Mouse (Mus musculus) C2C12 (cell line): ENCODE measurements around the gene Wipf2. TPM values are rescaled to one million over a fixed set of nuclear protein-coding genes. Genes with fewer than 3 reads are reported as not detected.

Experiments used
- H3K27me3 ChIP-seq: one replicate; pipeline ENCODE4 v1.6.1; 2011; ENCODE audit not compliant: control insufficient read depth, insufficient read depth, insufficient read length
- H3K36me3 ChIP-seq: one replicate; pipeline ENCODE4 v1.6.1; 2011; ENCODE audit not compliant: control insufficient read depth, insufficient read depth
- H3K4me3 ChIP-seq: one replicate; pipeline ENCODE4 v1.5.1; 2011; ENCODE audit warnings: mild to moderate bottlenecking, control low read depth; ENCODE audit not compliant: poor library complexity, insufficient read depth, severe bottlenecking
- H3K79me2 ChIP-seq: one replicate; pipeline ENCODE4 v1.6.1; 2011; ENCODE audit not compliant: control insufficient read depth, insufficient read depth
- H3K79me3 ChIP-seq: one replicate; pipeline ENCODE4 v1.6.1; 2011; ENCODE audit warnings: low read depth, control low read depth
- H3ac ChIP-seq: one replicate; pipeline ENCODE3; 2011; ENCODE audit warnings: low read depth; ENCODE audit not compliant: control insufficient read depth, insufficient read length
- CEBPB ChIP-seq: IDR thresholded peaks from one replicate; pipeline ENCODE4 v1.6.1; 2011; ENCODE audit warnings: low read depth, mild to moderate bottlenecking, control low read depth, moderate library complexity
- CTCF ChIP-seq: IDR thresholded peaks from one replicate; pipeline ENCODE4 v1.5.1; 2011; ENCODE audit not compliant: control insufficient read depth, insufficient read depth, insufficient read length
- FOSL1 ChIP-seq: IDR thresholded peaks from one replicate; pipeline ENCODE4 v1.8.0; 2011; ENCODE audit warnings: mild to moderate bottlenecking, low read length; ENCODE audit not compliant: poor library complexity, insufficient read depth, severe bottlenecking
- MAX ChIP-seq: IDR thresholded peaks from one replicate; pipeline ENCODE4 v1.6.1; 2011; ENCODE audit warnings: mild to moderate bottlenecking, control low read depth
- MYOD1 ChIP-seq: IDR thresholded peaks from one replicate; pipeline ENCODE4 v1.6.1; 2011; ENCODE audit warnings: low read depth; ENCODE audit not compliant: control insufficient read depth, insufficient read length
- MYOG ChIP-seq: IDR thresholded peaks from one replicate; pipeline ENCODE4 v1.6.1; 2011; ENCODE audit not compliant: control insufficient read depth, insufficient read length; ENCODE audit errors: extremely low read depth
- USF1 ChIP-seq: IDR thresholded peaks from one replicate; pipeline ENCODE4 v1.6.1; 2011; ENCODE audit warnings: low read depth, mild to moderate bottlenecking, control low read depth, moderate library complexity
- polyA plus RNA-seq: library from polyadenylated mRNA; unstranded; fragments of >200 nt; fragmentation: generic; extraction: Trizol; gene quantifications from one replicate; pipeline ENCODE4 v1.2.1, GENCODE M21; 2012; ENCODE audit warnings: missing spikeins

Wipf2 gene
- polyA plus RNA-seq, 1 experiment = 4.5 TPM

DNA sequence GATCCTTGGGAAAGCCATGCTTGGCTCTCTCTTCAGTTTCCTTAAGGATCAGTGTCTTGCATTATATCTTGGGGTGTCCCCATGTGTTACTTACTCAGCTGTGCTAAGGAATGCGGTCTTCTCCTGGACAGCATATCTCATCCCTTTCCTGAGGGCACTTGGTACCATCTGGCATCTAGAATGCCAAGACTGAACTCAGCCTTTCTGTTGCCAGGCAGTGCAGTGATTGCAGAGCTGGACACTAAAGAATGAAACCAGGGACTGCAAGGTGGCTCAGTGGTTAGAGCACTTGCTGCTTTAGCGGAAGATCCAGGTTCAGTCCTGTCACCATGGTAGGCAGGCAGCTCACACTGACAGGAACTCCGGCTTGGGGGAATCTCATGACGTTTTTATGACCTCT lies 33.6 kb upstream of the Wipf2 start:
- Histone ChIP-seq H3K4me3 (no peak overlapping the region), H3K36me3 (peaks cover 89% of the 10 kb centered on the region), H3K79me2 (peaks cover 18% of the 10 kb centered on the region), H3ac (no peak overlapping the region), H3K79me3 (peaks cover 10% of the 10 kb centered on the region), H3K27me3 (no peaks in the 10 kb centered on the region)
- TF ChIP-seq MYOG (no peak), MYOD1 (no peak), CTCF (no peak)

GRCm38 (mm10) chr11:98835296-98835695 lies 28.1 kb upstream of the Wipf2 start:
- Histone ChIP-seq H3ac (no peak overlapping the region), H3K79me2 (no peaks in the 10 kb centered on the region), H3K4me3 (no peak overlapping the region), H3K79me3 (no peaks in the 10 kb centered on the region), H3K36me3 (peaks cover 40% of the 10 kb centered on the region), H3K27me3 (no peaks in the 10 kb centered on the region)
- TF ChIP-seq FOSL1 (no peak), MYOD1 (no peak), CEBPB (no peak), CTCF (no peak), MYOG (no peak), MAX (no peak), USF1 (no peak)

- TF ChIP-seq MYOG = no peak
- H3K79me2 ChIP-seq = no peaks in the 10 kb centered on the region
- no peaks in the 10 kb centered on the region for H3K27me3 ChIP-seq
- H3ac ChIP-seq = no peak overlapping the region
- H3K36me3 ChIP-seq = peaks cover 36% of the 10 kb centered on the region
- no peaks in the 10 kb centered on the region for H3K79me3 ChIP-seq
- no peak overlapping the region for H3K4me3 ChIP-seq
These were observed 27.7 kb upstream of the Wipf2 start for GRCm38 (mm10) chr11:98835725-98836124.

DNA sequence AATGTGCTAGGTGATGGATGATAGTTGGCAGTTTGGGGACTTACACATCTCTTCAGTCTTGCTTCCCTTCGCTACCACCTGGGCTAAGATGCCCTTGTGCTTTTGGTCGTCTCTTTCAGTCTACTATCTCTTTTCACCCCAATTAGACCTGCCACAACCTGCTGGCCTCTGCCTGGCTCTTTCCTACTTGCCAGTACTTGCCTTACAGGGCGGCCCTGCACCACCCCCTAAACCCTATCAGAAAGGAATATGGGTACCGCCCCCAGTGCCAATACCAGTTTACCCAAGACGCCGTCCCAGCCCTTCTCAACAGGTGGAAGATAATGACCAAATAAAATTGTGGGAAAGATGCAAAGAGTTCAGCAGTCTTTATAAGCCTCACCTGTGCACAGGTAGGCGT lies 27.3 kb upstream of the Wipf2 start:
- Histone ChIP-seq H3K79me3 (no peaks in the 10 kb centered on the region), H3K36me3 (peaks cover 32% of the 10 kb centered on the region), H3K4me3 (no peak overlapping the region), H3ac (no peak overlapping the region), H3K27me3 (no peaks in the 10 kb centered on the region), H3K79me2 (no peaks in the 10 kb centered on the region)
- TF ChIP-seq USF1 (no peak), CEBPB (no peak)

- peak within 1 kb of the TSS; percentile 26 for H3K4me3 ChIP-seq
- TF ChIP-seq MYOG = no peak
- TF ChIP-seq USF1 = no peak
- TF ChIP-seq CTCF = no peak
- no peak for TF ChIP-seq FOSL1
- no peak for TF ChIP-seq CEBPB
- no peak for TF ChIP-seq MYOD1
- H3K79me2 ChIP-seq = no peaks in the 10 kb centered on the region
- H3K36me3 ChIP-seq = peaks cover 26% of the 10 kb centered on the region
- no peaks in the 10 kb centered on the region for H3K27me3 ChIP-seq
- H3K79me3 ChIP-seq = no peaks in the 10 kb centered on the region
- peak within 1 kb of the TSS; percentile 58 for H3ac ChIP-seq
These were observed 26.7 kb upstream of the Wipf2 start, which contains the start of gene Rapgefl1 for GRCm38 (mm10) chr11:98836651-98837141. Rapgefl1 (plus strand) TSS chr11:98836785.

GRCm38 (mm10) chr11:98837231-98837704 lies 26.2 kb upstream of the Wipf2 start:
- no peak overlapping the region for H3ac ChIP-seq
- no peak for TF ChIP-seq MYOG
- TF ChIP-seq MYOD1 = no peak
- TF ChIP-seq CEBPB = no peak
- no peak for TF ChIP-seq MAX
- no peak for TF ChIP-seq FOSL1
- no peak for TF ChIP-seq USF1
- no peak for TF ChIP-seq CTCF
- no peaks in the 10 kb centered on the region for H3K79me2 ChIP-seq

More at GRCm38 (mm10) chr11:98837231-98837704, 26.2 kb upstream of the Wipf2 start:
- Histone ChIP-seq H3K27me3 (no peaks in the 10 kb centered on the region), H3K4me3 (peak overlapping the region; percentile 26), H3K36me3 (peaks cover 21% of the 10 kb centered on the region), H3K79me3 (no peaks in the 10 kb centered on the region)
